Mouse (Mus musculus): ENCODE measurements around the gene Ficd.
A peak's percentile ranks its signal among the peaks of the same experiment; 100 is the strongest.

Gene Ficd

GRCm38 (mm10) chr5:113730641-113731121 is 4.9 kb upstream of the Ficd start:
- no peak for DNase-seq (ENCODE audit: low spot score)

DNA sequence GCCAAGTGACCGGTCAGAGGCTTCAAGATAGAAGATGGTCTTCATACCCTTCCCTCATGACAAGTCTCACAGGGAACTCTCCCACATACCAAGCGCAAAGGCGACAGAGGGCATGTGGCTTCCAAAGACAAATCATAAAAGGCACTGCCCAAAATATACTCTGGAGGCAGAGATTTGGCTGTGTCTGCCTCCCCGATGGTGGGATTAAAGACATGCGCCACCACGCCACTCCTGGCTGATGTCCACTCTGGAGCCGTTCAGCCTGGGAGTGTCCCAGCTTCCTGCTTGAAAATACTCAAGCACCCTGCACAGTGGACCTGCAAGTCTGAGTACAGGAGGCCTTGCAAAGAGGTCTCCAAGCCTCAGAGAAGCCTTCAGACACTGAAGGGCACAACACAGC is 4.4 kb upstream of the Ficd start:
- no peak for DNase-seq (ENCODE audit: low spot score)

- DNase-seq (ENCODE audit: low spot score) = no peak
Measured at GRCm38 (mm10) chr5:113732182-113732581, 3.4 kb upstream of the Ficd start.

DNA sequence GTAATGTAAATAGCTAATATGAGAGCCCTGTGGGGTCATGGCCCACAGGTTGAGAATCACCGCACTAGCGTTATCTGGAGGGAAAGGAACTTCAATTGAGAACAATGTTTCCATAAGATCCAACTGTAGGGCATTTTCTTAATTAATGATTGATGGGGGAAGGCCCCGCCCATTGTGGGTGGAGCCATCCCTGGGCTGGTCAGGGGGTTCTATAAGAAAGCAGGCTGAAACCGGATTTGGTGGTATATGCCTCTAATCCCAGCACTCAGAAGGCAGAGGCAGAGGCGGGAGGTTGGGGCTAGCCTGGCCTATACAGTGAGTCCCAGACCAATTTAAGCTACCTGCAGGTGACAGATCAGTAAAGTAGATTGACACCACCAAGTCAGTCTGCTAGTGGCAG is 1.2 kb upstream of the Ficd start:
- no peak for DNase-seq (ENCODE audit: low spot score)

DNA sequence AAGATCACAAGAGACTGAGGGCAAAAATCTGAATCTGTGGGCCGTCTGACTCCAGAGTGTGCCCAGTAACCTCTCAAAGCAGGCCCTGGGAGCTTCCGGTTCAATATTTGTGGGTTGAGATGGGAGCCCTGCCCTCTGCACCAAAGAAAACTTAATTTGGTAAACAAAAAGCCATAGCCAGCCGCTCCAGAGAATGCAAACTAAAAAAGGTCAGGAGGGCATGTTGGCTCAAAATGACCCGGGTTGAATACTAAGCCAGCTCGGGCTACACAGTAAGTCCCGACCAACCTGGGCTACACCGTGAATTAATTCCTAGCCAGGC is 619 bp upstream of the Ficd start:
- DNase-seq (ENCODE audit: low spot score) = no peak

DNA sequence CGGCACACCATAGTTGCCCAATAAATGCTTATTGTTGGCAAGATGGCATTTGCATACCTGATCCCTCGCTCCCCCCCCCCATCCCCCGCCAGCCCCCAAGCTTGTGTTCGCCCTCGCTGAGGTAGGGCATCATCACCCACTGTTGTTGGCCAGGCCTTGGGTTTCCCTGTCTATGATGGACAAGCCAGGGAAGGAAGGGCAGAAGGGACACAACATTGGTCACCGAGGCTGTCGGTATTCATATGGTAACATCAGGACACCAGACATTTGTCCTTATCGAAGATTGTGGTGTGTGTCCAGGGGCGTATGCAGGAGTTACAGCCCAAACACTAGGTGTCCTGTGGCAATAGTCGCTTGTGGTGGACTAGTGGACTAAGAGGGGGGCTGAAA is 505 bp downstream of the Ficd start:
- DNase-seq (ENCODE audit: low spot score) = no peak

DNA sequence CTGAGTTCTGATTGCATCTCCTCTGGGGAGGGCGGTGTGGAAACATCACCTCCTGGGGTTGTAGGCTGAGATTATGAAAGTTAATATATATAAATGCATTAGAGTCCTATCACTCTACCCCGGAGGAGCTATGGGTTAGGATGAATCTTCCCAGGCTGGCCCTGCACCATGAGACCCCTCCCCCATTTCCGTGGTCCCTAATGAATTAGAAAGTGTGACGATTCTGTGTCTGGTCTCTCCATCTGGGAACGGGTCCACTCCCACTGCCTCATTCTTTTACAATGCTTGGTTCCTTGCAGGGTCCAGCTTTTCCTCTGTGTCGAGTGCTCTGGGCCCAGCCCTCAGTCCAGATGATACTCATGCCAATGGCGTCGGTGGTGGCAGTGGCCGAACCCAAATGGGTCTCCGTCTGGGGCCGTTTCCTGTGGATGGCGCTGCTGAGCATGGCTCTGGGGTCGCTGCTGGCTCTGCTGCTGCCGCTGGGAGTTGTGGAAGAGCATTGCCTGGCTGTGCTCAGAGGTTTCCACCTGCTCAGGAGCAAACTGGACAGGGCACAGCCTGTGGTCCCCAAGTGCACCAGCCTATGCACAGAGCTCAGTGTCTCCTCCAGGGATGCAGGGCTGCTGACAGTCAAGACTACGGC is 1.0 kb downstream of the Ficd start:
- no peak for DNase-seq (ENCODE audit: low spot score)

DNA sequence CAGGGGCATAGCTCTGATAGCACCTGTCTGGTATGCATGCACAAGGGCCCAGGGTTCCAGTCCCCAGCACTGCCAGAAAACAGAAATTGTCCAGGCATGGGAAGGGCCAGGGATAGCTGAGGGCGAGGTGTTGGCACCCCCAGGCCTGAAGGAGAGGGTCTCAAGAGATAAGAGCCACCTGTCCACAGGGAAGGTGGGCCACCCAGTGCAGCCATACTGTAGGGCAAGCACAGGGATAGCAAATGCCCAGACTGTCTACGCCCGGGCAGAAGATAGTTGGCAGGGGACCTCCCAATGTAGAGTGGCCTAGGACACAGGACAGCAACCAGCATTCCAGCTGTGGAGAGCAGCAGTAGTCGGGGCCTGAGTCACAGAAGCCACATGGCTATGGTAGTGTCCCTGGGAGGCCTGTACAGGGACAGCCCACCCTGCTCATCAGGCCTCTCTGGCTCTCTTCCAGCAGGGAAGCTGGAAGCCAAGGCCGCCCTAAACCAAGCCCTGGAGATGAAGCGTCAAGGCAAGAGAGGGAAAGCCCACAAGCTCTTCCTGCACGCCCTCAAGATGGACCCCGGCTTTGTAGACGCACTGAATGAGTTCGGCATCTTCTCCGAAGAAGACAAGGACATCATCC is 2.1 kb downstream of the Ficd start:
- DNase-seq (ENCODE audit: low spot score) = no peak

GRCm38 (mm10) chr5:113747629-113748028 is 12.0 kb downstream of the Ficd start:
- no peak for DNase-seq (ENCODE audit: low spot score)

- DNase-seq (ENCODE audit: low spot score) = no peak
Measured at GRCm38 (mm10) chr5:113748556-113749331, 13.1 kb downstream of the Ficd start.

GRCm38 (mm10) chr5:113751521-113752157 is 16.0 kb downstream of the Ficd start:
- no peak for DNase-seq (ENCODE audit: low spot score)

DNA sequence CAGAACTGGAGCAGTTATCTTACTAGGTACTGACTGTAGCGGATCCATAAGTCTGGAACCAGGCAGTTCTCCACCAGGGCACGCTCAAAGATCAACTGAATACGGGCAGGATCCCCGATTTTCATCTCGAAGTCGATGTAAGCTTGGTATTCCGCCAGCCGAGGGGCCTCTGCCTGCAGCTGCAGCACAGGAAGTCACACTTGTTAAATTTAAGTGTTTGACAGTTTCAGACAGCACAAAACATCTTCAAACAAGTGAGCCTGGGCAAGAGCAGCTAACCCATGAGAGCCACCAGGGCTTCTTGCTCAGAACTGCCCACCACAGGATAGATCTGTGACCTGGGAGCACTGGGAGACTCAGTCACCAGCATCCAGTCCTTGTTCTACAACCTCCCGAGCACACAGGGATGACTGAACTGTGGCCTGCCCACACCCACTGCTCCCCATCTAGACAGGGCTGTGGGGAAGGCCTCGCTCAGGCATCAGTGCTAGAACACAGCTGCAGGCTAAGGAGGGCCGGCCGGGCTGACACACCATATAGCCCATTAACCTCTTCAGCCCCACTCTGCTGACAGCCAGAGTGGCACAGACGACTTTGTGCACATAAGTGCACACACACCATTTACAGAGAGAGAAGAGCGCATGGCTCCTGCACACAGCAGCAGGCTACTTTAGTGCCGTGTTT is 19.9 kb downstream of the Ficd start:
- no peak for DNase-seq (ENCODE audit: low spot score)

DNA sequence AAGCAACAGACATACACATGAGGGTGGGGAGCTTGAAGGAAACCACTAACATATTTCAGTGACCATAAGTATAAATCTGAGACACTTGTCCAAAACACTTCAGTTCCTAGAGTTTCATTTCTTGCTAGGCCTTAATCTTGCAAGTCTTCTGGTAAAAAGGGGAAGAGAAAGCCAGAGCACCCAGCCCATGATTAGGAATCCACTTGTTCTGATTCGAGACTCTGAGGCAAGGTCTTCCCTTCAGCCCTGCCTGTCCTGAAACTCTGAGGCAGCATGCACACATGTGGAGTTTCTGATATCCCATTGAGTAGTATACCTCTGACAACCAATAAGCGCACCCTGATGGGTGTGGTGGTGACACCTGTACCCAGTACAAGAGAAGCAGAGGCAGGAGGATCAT is 26.0 kb downstream of the Ficd start:
- DNase-seq (ENCODE audit: low spot score) = no peak

GRCm38 (mm10) chr5:113764426-113764825 is 28.8 kb downstream of the Ficd start:
- DNase-seq (ENCODE audit: low spot score) = no peak

GRCm38 (mm10) chr5:113765641-113766526 is 30.3 kb downstream of the Ficd start:
- no peak for DNase-seq (ENCODE audit: low spot score)

DNA sequence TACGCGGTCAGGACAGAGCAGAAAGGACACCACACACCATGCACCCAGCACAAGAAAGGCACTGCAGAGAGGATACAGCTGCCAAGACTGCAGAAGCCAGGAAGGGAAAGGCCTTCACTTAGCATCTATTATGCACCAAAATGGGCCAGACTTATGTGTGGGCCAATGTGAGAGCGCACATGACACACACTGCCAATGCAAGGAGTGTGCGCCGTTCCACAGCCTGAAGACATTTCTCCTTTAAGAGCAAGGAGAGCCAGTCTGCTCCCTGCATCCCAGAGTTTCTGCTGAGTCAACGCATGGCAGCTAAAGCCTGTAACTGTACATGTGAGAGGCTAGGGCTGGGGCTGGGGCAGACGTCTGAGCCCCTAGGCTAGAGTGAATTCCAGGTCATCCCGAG is 33.2 kb downstream of the Ficd start:
- no peak for DNase-seq (ENCODE audit: low spot score)

DNA sequence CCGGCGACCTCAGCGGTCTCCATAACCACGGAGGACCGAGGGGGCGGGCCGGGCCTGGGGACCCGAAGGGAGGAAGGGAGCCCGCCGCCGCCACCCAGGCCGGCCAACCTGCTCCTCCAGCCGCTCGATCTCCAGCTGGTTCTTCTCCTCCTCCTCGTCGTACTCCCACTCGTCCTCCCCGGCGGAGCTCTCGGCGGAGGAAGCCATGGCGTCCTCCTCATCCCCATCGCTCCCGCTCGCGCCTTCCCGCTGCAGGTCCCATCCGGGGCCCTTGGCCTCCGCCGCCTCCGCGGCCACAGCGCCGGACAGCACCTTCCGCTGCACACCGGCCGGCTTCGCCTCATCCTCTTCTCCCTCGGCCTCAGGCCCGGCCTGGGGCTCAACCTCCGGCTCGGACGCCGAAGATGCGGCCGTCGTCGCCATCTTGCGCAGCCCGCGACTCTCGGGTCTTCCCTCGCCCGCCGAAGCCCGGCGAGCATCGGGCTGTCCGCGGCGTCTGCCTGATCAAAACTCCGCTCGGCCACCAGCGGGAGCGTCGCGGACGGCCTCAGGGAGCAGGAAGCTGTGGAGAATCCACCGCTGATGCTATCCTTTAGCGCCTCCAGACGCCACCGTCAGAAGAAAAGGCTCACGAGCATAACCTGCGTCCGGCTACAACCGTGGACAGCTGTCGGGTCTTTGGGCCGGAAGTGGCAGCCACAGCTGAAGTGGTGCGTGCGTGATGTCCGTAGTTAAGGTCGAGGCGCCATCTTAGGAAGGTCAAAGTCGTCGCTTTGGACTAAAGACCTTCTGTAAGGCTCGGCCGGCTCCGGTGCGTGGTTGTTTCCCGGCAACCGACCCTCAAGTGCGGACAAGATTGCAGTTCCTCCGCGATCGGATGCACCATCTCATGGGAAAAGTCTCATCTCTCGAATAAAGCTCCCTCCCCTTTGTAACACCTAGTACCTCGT is 35.9 kb downstream of the Ficd start:
- DNase-seq (ENCODE audit: low spot score) = peak; percentile 84

GRCm38 (mm10) chr5:113772450-113772895 is 36.9 kb downstream of the Ficd start, which contains the start of the genes Sart3 and Iscu:
Gene Sart3 (minus strand): TSS chr5:113772510.
Gene Iscu (plus strand): TSS chr5:113772748.
- peak; percentile 96 for DNase-seq (ENCODE audit: low spot score)

DNA sequence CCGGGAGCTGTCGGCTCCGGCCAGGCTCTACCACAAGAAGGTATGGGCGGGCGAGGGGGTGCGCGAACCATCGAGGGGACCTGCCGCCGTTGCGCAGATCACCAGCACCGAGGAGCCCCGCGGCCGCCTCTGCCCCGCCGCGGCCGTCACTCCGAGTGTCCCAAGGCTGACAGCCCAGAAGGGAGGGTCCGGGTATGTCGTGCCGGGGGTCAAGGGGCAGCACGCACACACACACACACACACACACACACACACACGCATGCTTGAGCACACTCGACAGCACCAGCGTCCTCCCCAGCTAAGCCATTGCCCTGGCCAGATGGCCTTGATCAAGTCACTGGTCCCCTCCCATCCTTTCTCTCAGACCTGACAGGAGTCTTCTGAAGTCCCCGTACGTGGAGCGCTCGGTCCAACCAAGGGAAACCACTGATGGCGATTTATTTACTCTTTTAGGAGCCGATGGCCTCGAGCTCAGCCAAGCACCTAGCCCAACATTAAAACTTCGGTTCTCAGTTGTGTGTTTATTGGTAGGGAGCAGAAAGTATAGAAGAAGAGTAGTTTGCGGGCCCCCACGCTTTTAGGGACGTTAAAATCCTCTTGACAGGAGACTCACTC is 37.4 kb downstream of the Ficd start:
- no peak for DNase-seq (ENCODE audit: low spot score)

Measured in ovary, postnatal 36 days (tissue).